In genomic region chr14:121379116-121379826, GRCm38 (mm10) we compare ENCODE assay signal across 8 mouse cellular contexts. TPM values are rescaled to one million over a fixed set of nuclear protein-coding genes. Genes with fewer than 3 reads are reported as not detected.
DNase-seq lines count a peak whose midpoint lies in the region; ATAC-seq and TF ChIP-seq lines count a peak whose summit lies in the region.

No protein-coding gene starts in this region.

- no peak for TF ChIP-seq CTCF in liver, embryonic 14.5 days (IDR thresholded peaks at IDR 0.05; ENCODE audit: low read depth)

- H3K4me1 ChIP-seq in forebrain, embryonic 11.5 days (replicated peaks; ENCODE audit: control insufficient read depth, insufficient read depth, low read length), result peaks cover 11% of the 10 kb centered on the region; the same call in 1 of the 2 replicates
- H3K4me1 ChIP-seq in heart, embryonic 16.5 days (ENCODE audit: control insufficient read depth, insufficient read depth, low read length), result peaks cover 30% of the 10 kb centered on the region
- peaks cover 18 to 20% of the 10 kb centered on the region in 2 experiments for H3K4me1 ChIP-seq in liver, embryonic 14.5 days (replicated peaks; ENCODE audit: control insufficient read depth in 2 of 2, insufficient read depth in 2 of 2, low read length in 1 of 2)
- peaks cover 21% of the 10 kb centered on the region; the same call in 1 of the 2 replicates for H3K4me1 ChIP-seq in stomach, embryonic 14.5 days (ENCODE audit: control insufficient read depth, insufficient read depth, low read length)

- H3K36me3 ChIP-seq in forebrain, embryonic 11.5 days (ENCODE audit: control insufficient read depth, insufficient read depth, low read length), result no peaks in the 10 kb centered on the region
- H3K36me3 ChIP-seq in heart, embryonic 16.5 days (ENCODE audit: control insufficient read depth, insufficient read depth), result no peaks in the 10 kb centered on the region
- H3K36me3 ChIP-seq in liver, embryonic 14.5 days (replicated peaks; ENCODE audit: control insufficient read depth, insufficient read depth, low read depth), result peaks cover 11% of the 10 kb centered on the region
- no peaks in the 10 kb centered on the region; the same call in 1 of the 2 replicates for H3K36me3 ChIP-seq in stomach, embryonic 14.5 days (ENCODE audit: control insufficient read depth, insufficient read depth, low read length)

- H3K9me3 ChIP-seq in forebrain, embryonic 11.5 days (ENCODE audit: control insufficient read depth, low read length), result no peaks in the 10 kb centered on the region
- H3K9me3 ChIP-seq in heart, embryonic 16.5 days (replicated peaks; ENCODE audit: control insufficient read depth, low read length), result no peaks in the 10 kb centered on the region
- H3K9me3 ChIP-seq in liver, embryonic 14.5 days (ENCODE audit: control insufficient read depth, low read length), result no peaks in the 10 kb centered on the region
- no peaks in the 10 kb centered on the region for H3K9me3 ChIP-seq in stomach, embryonic 14.5 days (ENCODE audit: control insufficient read depth, low read depth, low read length)

- WGBS in forebrain, embryonic 11.5 days, result under 1% methylated on average over 50 of the region's 79 CpGs
- WGBS in heart, embryonic 16.5 days, result 0% methylated on average over 24 of the region's 79 CpGs
- under 1% methylated on average over 57 of the region's 79 CpGs for WGBS in liver, embryonic 14.5 days (ENCODE audit: insufficient replicate concordance)
- WGBS in stomach, embryonic 14.5 days, result 0% methylated on average over 27 of the region's 79 CpGs

- H3K4me3 ChIP-seq in forebrain, embryonic 11.5 days (ENCODE audit: low read depth, low read length), result peak overlapping the region; percentile 92
- H3K4me3 ChIP-seq in heart, embryonic 16.5 days (ENCODE audit: low read length), result peak overlapping the region; percentile 78
- peak overlapping the region; percentile 93 to 94 for H3K4me3 ChIP-seq in liver, embryonic 14.5 days (ENCODE audit: insufficient read depth in 1 of 2, low read depth in 2 of 2, low read length in 2 of 2)
- H3K4me3 ChIP-seq in stomach, embryonic 14.5 days (ENCODE audit: low read depth, low read length), result peak overlapping the region; percentile 97

- no peak for TF ChIP-seq EP300 in liver, embryonic 14.5 days (IDR thresholded peaks at IDR 0.05; ENCODE audit: low read depth)

- peak; percentile 86 for DNase-seq in CD4-positive helper T cell, adult 2 months (ENCODE audit: low read depth, low spot score)
- peak; percentile 22 for DNase-seq in brain, embryonic 18.5 days (ENCODE audit: low read depth, low spot score)
- peak; percentile 87 for DNase-seq in forebrain, embryonic 11.5 days (ENCODE audit: low spot score)
- DNase-seq in kidney, postnatal 25 days, result peak; percentile 77 to 92
- DNase-seq in liver, embryonic 14.5 days (ENCODE audit: low read depth in 3 of 3, low spot score in 3 of 3), result peak in 1 of 3 experiments; percentile 55
- DNase-seq in neural tube, embryonic 10.5 days (ENCODE audit: extremely low spot score, low spot score), result peak; percentile 84

- peak overlapping the region; percentile 91 for H3K27ac ChIP-seq in forebrain, embryonic 11.5 days (ENCODE audit: low read depth, low read length)
- H3K27ac ChIP-seq in heart, embryonic 16.5 days (ENCODE audit: low read length), result peak overlapping the region; percentile 95
- peak overlapping the region; percentile 74 for H3K27ac ChIP-seq in liver, embryonic 14.5 days
- H3K27ac ChIP-seq in stomach, embryonic 14.5 days (ENCODE audit: low read length), result peak overlapping the region; percentile 92

- peak overlapping the region; percentile 92 for H3K9ac ChIP-seq in forebrain, embryonic 11.5 days (ENCODE audit: low read length)
- peak overlapping the region; percentile 95 for H3K9ac ChIP-seq in heart, embryonic 16.5 days (ENCODE audit: low read length)
- peak overlapping the region; percentile 98 for H3K9ac ChIP-seq in liver, embryonic 14.5 days (replicated peaks)
- H3K9ac ChIP-seq in stomach, embryonic 14.5 days (replicated peaks; ENCODE audit: low read depth, low read length), result peak overlapping the region; percentile 96

- peak; percentile 88 for ATAC-seq in forebrain, embryonic 11.5 days (replicated peaks; ENCODE audit: low FRiP score)
- ATAC-seq in heart, embryonic 16.5 days (replicated peaks; ENCODE audit: extremely low read depth, insufficient read depth, low FRiP score), result peak; percentile 93
- peak; percentile 91 for ATAC-seq in liver, embryonic 14.5 days (ENCODE audit: insufficient read depth)
- peak; percentile 90 for ATAC-seq in stomach, embryonic 14.5 days (ENCODE audit: insufficient number of reproducible peaks, insufficient read depth, low FRiP score, low read depth)

- peak overlapping the region; percentile 74 for H3K4me2 ChIP-seq in forebrain, embryonic 11.5 days (ENCODE audit: low read depth, low read length, severe bottlenecking)
- peak overlapping the region; percentile 86 for H3K4me2 ChIP-seq in heart, embryonic 16.5 days (ENCODE audit: low read depth, low read length)
- H3K4me2 ChIP-seq in liver, embryonic 14.5 days (ENCODE audit: low read depth), result peak overlapping the region; percentile 98
- peak overlapping the region; percentile 78 for H3K4me2 ChIP-seq in stomach, embryonic 14.5 days (replicated peaks; ENCODE audit: low read depth, low read length)

- H3K27me3 ChIP-seq in forebrain, embryonic 11.5 days (ENCODE audit: control insufficient read depth, insufficient read depth, low read length), result no peaks in the 10 kb centered on the region; the same call in 1 of the 2 replicates
- H3K27me3 ChIP-seq in heart, embryonic 16.5 days (ENCODE audit: control insufficient read depth, insufficient read depth, low read length), result no peaks in the 10 kb centered on the region
- no peaks in the 10 kb centered on the region; the same call in 1 of the 2 replicates for H3K27me3 ChIP-seq in liver, embryonic 14.5 days (ENCODE audit: control insufficient read depth, insufficient read depth, low read length)
- H3K27me3 ChIP-seq in stomach, embryonic 14.5 days (ENCODE audit: control insufficient read depth, insufficient read depth, low read length), result no peaks in the 10 kb centered on the region

RNA-seq across cellular contexts. Expression of gene Stk24, which starts 0.5 kb away (rescaled TPM):
- 50.0 and 51.1 TPM in 2 replicates for polyA plus RNA-seq in forebrain, embryonic 11.5 days (2014; fragmentation: Nextera tagmentation; extraction: Ambion mirVana)
- 36.6 and 38.6 TPM in 2 replicates for polyA plus RNA-seq in heart, embryonic 16.5 days (2015; fragmentation: Nextera tagmentation; extraction: Ambion mirVana)
- 16.2 and 22.5 TPM in 2 replicates for polyA plus RNA-seq in liver, embryonic 14.5 days (2012; rRNA removed)
- polyA plus RNA-seq in liver, embryonic 14.5 days (2014; fragmentation: Nextera tagmentation; extraction: Ambion mirVana), result 31.0 and 36.7 TPM in 2 replicates
- 46.3 and 48.5 TPM in 2 replicates for polyA plus RNA-seq in stomach, embryonic 14.5 days (2014; fragmentation: Nextera tagmentation; extraction: Ambion mirVana)
